Mouse (Mus musculus): ENCODE results near the gene Dusp28.

DNA sequence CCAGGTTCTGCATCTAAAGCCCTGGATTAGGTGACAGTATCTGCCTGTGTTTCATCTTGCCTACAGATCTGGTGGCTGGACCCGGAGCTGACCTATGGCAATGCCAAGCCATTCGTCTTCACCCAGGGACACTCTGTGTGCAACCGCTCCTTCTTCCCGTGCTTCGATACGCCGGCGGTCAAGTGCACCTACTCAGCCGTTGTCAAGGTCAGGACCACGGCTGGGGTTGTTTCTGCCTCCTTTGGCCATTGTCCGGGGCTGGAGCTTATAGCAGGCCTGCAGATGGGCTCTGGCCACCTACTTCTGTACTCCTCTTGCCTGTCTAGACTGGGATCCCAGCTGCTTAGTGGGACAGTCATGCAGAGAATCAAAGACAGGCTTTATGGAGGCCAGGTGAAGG lies 8.2 kb downstream of the Dusp28 start:
- TF ChIP-seq CTCF (IDR thresholded peaks at IDR 0.05; ENCODE audit: extremely low read depth, insufficient read length, insufficient replicate concordance, low read depth, low read length): no peak
- no peak for TF ChIP-seq POLR2A (IDR thresholded peaks at IDR 0.05; ENCODE audit: low read depth, low read length)

Data from small intestine, adult 2 months (tissue).